Mouse (Mus musculus) kidney, embryonic 16.5 days (tissue): ENCODE results near the gene P3h1. TPM values are rescaled to one million over a fixed set of nuclear protein-coding genes. Genes with fewer than 3 reads are reported as not detected.
A peak's percentile ranks its signal among the peaks of the same experiment; 100 is the strongest.

Source experiments
- ATAC-seq: fragments of 200-750 bp; cut with Nextera tagmentation; 2 replicates; pipeline ENCODE4 v1.8.0; 2017; ENCODE audit warnings: moderate TSS enrichment; ENCODE audit not compliant: low FRiP score, low TSS enrichment
- H3K27ac ChIP-seq: fragments of 300-500 bp; sonication (generic); 2 replicates; pipeline ENCODE4 v1.5.1; 2014; ENCODE audit warnings: low read length
- H3K27me3 ChIP-seq: fragments of 300-500 bp; sonication (generic); 2 replicates; pipeline ENCODE4 v1.6.1; 2014; ENCODE audit warnings: low read length, control low read depth, mixed read lengths; ENCODE audit not compliant: insufficient read depth
- H3K36me3 ChIP-seq: fragments of 300-500 bp; sonication (generic); 2 replicates; pipeline ENCODE4 v1.6.1; 2014; ENCODE audit warnings: low read length, control low read depth, mixed read lengths; ENCODE audit not compliant: insufficient read depth
- H3K4me1 ChIP-seq: fragments of 300-500 bp; sonication (generic); 2 replicates; pipeline ENCODE4 v1.6.1; 2014; ENCODE audit warnings: low read length, control low read depth, mixed read lengths; ENCODE audit not compliant: insufficient read depth
- H3K4me2 ChIP-seq: fragments of 300-500 bp; sonication (generic); replicated peaks from 2 replicates; pipeline ENCODE4 v1.6.1; 2014; ENCODE audit warnings: low read depth, low read length
- H3K4me3 ChIP-seq: fragments of 300-500 bp; sonication (generic); 2 replicates; pipeline ENCODE4 v1.5.1; 2014; ENCODE audit warnings: mild to moderate bottlenecking, low read length
- H3K9ac ChIP-seq: fragments of 300-500 bp; sonication (generic); replicated peaks from 2 replicates; pipeline ENCODE4 v1.6.1; 2014; ENCODE audit warnings: low read length
- H3K9me3 ChIP-seq: fragments of 300-500 bp; sonication (generic); 2 replicates; pipeline ENCODE4 v1.6.1; 2016; ENCODE audit warnings: low read length, control low read depth
- WGBS: fragments of 180-500 bp; shearing (Covaris S2); extraction: QIAGEN DNeasy Blood & Tissue Kit; methylation state at CpG from one replicate; pipeline ENCODE4 v1.1.7; 2014; 5-methylcytosine and 5-hydroxymethylcytosine counted together
- polyA plus RNA-seq: library from polyadenylated mRNA; unstranded; fragments of >200 nt; fragmentation: Nextera tagmentation; extraction: Ambion mirVana; gene quantifications from 2 replicates; pipeline ENCODE4 v1.2.1, GENCODE M21; 2015

P3h1 gene
- polyA plus RNA-seq, 1 experiment from 2014 or later: 35.8 TPM

GRCm38 (mm10) chr4:119194909-119195581, 37.7 kb upstream of the P3h1 start, which contains the start of gene Svbp:
Gene Svbp, plus strand, starts transcription at chr4:119195306.
- H3K9me3 ChIP-seq: no peaks in the 10 kb centered on the region
- peak within 1 kb of the TSS; percentile 88 for H3K9ac ChIP-seq
- H3K36me3 ChIP-seq: no peaks in the 10 kb centered on the region
- 0% methylated on average over 31 of the region's 47 CpGs for WGBS
- H3K27me3 ChIP-seq: no peaks in the 10 kb centered on the region
- peak within 1 kb of the TSS; percentile 82 for H3K4me3 ChIP-seq
- peak within 1 kb of the TSS; percentile 35 for H3K27ac ChIP-seq
- peak; percentile 95 for ATAC-seq
- 0 out of 2 replicates have a peak, but pooled peaks cover 11% of the 10 kb centered on the region for H3K4me1 ChIP-seq
- H3K4me2 ChIP-seq: peak within 1 kb of the TSS; percentile 77

GRCm38 (mm10) chr4:119195582-119196320, 37.0 kb upstream of the P3h1 start:
- Histone ChIP-seq H3K4me1 (0 out of 2 replicates have a peak, but pooled peaks cover 11% of the 10 kb centered on the region), H3K27ac (peak overlapping the region; percentile 35), H3K27me3 (no peaks in the 10 kb centered on the region), H3K36me3 (peaks cover 1% of the 10 kb centered on the region), H3K4me2 (peak overlapping the region; percentile 77), H3K4me3 (peak overlapping the region; percentile 82), H3K9me3 (no peaks in the 10 kb centered on the region), H3K9ac (peak overlapping the region; percentile 88)
- ATAC-seq: peak; percentile 16; the same call in 1 of the 2 replicates
- 10% methylated on average over 17 of the region's 18 CpGs for WGBS

- Histone ChIP-seq H3K4me3 (no peak overlapping the region), H3K4me2 (no peak overlapping the region), H3K4me1 (0 out of 2 replicates have a peak, but pooled peaks cover 11% of the 10 kb centered on the region), H3K36me3 (peaks cover 8% of the 10 kb centered on the region), H3K9me3 (no peaks in the 10 kb centered on the region), H3K27me3 (no peaks in the 10 kb centered on the region), H3K9ac (no peak overlapping the region), H3K27ac (no peak overlapping the region)
- WGBS: 88% methylated on average over 6 of the region's 6 CpGs
- no peak for ATAC-seq
Measured at GRCm38 (mm10) chr4:119198105-119198504, 34.6 kb upstream of the P3h1 start.

GRCm38 (mm10) chr4:119204672-119205071, 28.0 kb upstream of the P3h1 start:
- Histone ChIP-seq H3K27ac (no peak overlapping the region), H3K4me1 (no peaks in the 10 kb centered on the region), H3K4me2 (no peak overlapping the region), H3K9me3 (no peaks in the 10 kb centered on the region), H3K9ac (no peak overlapping the region), H3K4me3 (no peak overlapping the region), H3K36me3 (peaks cover 8% of the 10 kb centered on the region), H3K27me3 (no peaks in the 10 kb centered on the region)
- WGBS: 20% methylated on average over 8 of the region's 8 CpGs
- ATAC-seq: peak; percentile 37; the same call in 1 of the 2 replicates

GRCm38 (mm10) chr4:119216667-119217066, 16.0 kb upstream of the P3h1 start:
- WGBS: 53% methylated on average over 8 of the region's 8 CpGs
- no peak; the same call in 1 of the 2 replicates for ATAC-seq

GRCm38 (mm10) chr4:119218169-119218568, 14.5 kb upstream of the P3h1 start, which contains the start of gene Tmem269:
Gene Tmem269, minus strand, starts transcription at chr4:119218217.
- ATAC-seq: peak; percentile 61
- H3K27ac ChIP-seq: no peak within 1 kb of the TSS
- 11% methylated on average over 11 of the region's 11 CpGs for WGBS
- no peak within 1 kb of the TSS for H3K9ac ChIP-seq
- H3K4me1 ChIP-seq: peaks cover 15% of the 10 kb centered on the region
- H3K9me3 ChIP-seq: no peaks in the 10 kb centered on the region
- H3K36me3 ChIP-seq: no peaks in the 10 kb centered on the region
- H3K27me3 ChIP-seq: no peaks in the 10 kb centered on the region
- no peak within 1 kb of the TSS for H3K4me2 ChIP-seq
- H3K4me3 ChIP-seq: no peak within 1 kb of the TSS

More at GRCm38 (mm10) chr4:119216667-119217066, 16.0 kb upstream of the P3h1 start:
- Histone ChIP-seq H3K9me3 (no peaks in the 10 kb centered on the region), H3K4me2 (no peak overlapping the region), H3K27me3 (no peaks in the 10 kb centered on the region), H3K9ac (no peak overlapping the region), H3K36me3 (no peaks in the 10 kb centered on the region), H3K4me1 (peaks cover 15% of the 10 kb centered on the region), H3K27ac (no peak overlapping the region), H3K4me3 (no peak overlapping the region)

- WGBS: 78% methylated on average over 1 of the region's 1 CpGs
- Histone ChIP-seq H3K4me1 (no peaks in the 10 kb centered on the region), H3K4me2 (no peak overlapping the region), H3K9me3 (no peaks in the 10 kb centered on the region), H3K36me3 (peaks cover 45% of the 10 kb centered on the region), H3K27ac (no peak overlapping the region), H3K9ac (no peak overlapping the region), H3K4me3 (no peak overlapping the region), H3K27me3 (no peaks in the 10 kb centered on the region)
- ATAC-seq: no peak
Measured at GRCm38 (mm10) chr4:119223696-119224095, 9.0 kb upstream of the P3h1 start.

- Histone ChIP-seq H3K36me3 (peaks cover 45% of the 10 kb centered on the region), H3K4me3 (no peak overlapping the region), H3K4me1 (no peaks in the 10 kb centered on the region), H3K9me3 (no peaks in the 10 kb centered on the region), H3K27ac (no peak overlapping the region), H3K4me2 (no peak overlapping the region), H3K27me3 (no peaks in the 10 kb centered on the region), H3K9ac (no peak overlapping the region)
- WGBS: 93% methylated on average over 3 of the region's 3 CpGs
- ATAC-seq: no peak
Measured at GRCm38 (mm10) chr4:119224534-119224933, 8.2 kb upstream of the P3h1 start.

DNA sequence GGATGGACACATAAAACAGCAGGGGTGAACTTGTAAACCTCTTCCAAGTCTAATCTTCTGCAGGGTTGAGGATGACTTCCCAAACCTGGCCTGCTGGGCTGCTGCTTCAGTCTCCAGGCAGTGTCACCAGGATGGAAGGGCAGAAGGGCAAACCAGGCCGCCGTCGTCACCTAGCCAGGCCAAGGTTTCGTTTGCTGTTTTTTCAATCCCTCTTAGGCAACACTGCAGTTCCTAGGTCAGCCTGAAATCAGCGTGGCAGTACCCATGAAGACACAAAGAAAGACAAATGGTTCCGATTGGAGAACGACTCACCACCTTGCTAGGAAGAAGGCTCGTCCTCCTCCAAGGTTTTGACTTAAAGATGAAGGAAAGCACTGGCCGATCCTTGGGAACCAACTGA, 7.0 kb upstream of the P3h1 start:
- Histone ChIP-seq H3K9me3 (no peaks in the 10 kb centered on the region), H3K27me3 (no peaks in the 10 kb centered on the region), H3K36me3 (peaks cover 45% of the 10 kb centered on the region), H3K9ac (no peak overlapping the region), H3K4me2 (no peak overlapping the region), H3K4me1 (no peaks in the 10 kb centered on the region), H3K4me3 (no peak overlapping the region), H3K27ac (no peak overlapping the region)
- WGBS: 90% methylated on average over 9 of the region's 9 CpGs
- ATAC-seq: no peak

DNA sequence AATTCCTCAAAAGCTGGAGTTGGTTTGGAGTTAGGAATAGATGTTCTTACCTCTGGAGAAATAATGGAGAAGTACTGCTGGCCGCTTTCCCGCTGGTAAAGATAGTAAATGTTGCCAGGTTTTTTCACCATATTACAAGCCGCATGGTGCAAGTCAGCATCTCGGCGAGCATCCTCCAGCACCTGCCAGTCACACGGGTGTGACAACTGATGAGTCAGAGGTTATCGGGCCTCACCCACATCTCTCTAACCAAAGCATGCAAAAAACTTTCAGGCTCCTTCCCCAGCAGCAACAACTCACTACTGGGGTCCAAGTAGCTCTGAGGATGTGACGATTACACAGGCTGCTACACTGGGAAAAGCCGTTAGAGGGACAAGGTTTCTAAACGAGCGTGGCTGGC, 6.0 kb upstream of the P3h1 start:
- 94% methylated on average over 11 of the region's 11 CpGs for WGBS
- Histone ChIP-seq H3K9me3 (no peaks in the 10 kb centered on the region), H3K36me3 (peaks cover 45% of the 10 kb centered on the region)

More for the DNA sequence above, 6.0 kb upstream of the P3h1 start:
- H3K4me3 ChIP-seq: no peak overlapping the region
- H3K4me1 ChIP-seq: peaks cover 5% of the 10 kb centered on the region
- no peak overlapping the region for H3K4me2 ChIP-seq
- H3K9ac ChIP-seq: no peak overlapping the region
- ATAC-seq: no peak
- no peak overlapping the region for H3K27ac ChIP-seq
- H3K27me3 ChIP-seq: no peaks in the 10 kb centered on the region
